Comparison of ENCODE assay signal across 28 mouse cellular contexts in genomic region chr4:66057161-66057560, GRCm38 (mm10).
DNase-seq lines count a peak whose midpoint lies in the region; ATAC-seq lines count a peak whose summit lies in the region.
"Had no signal": no experiment of that assay in that cellular context is flagged by ENCODE, and none has a peak within 500 bp of the region (broad histone marks: within the 10 kb centered on the region; RNA-seq: fewer than 3 reads in every experiment).

No protein-coding gene starts in this region.

- H3K4me3 ChIP-seq in heart, embryonic 12.5 days, result no peak overlapping the region
- no peak overlapping the region for H3K4me3 ChIP-seq in liver, embryonic 16.5 days (ENCODE audit: low read depth, low read length)
- H3K4me3 ChIP-seq in midbrain, embryonic 10.5 days, result no peak overlapping the region
- H3K4me3 ChIP-seq: heart, embryonic 15.5 days; hindbrain, embryonic 13.5 days; limb, embryonic 13.5 days; megakaryocyte, embryonic 14.5 days; stomach, embryonic 15.5 days had no signal

- intact Hi-C loops in left cerebral cortex, postnatal 36 days (cut with DNase I), result no loop called here

- H3K9ac ChIP-seq in heart, embryonic 12.5 days, result no peak overlapping the region
- H3K9ac ChIP-seq in liver, embryonic 16.5 days (ENCODE audit: low read depth, low read length), result no peak overlapping the region
- H3K9ac ChIP-seq: heart, embryonic 15.5 days; hindbrain, embryonic 13.5 days; limb, embryonic 13.5 days; stomach, embryonic 15.5 days had no signal

- H3K4me2 ChIP-seq in heart, embryonic 12.5 days, result no peak overlapping the region
- H3K4me2 ChIP-seq in liver, embryonic 16.5 days (ENCODE audit: low read depth, low read length), result no peak overlapping the region
- H3K4me2 ChIP-seq: heart, embryonic 15.5 days; hindbrain, embryonic 13.5 days; limb, embryonic 13.5 days; stomach, embryonic 15.5 days had no signal

- DNase-seq in heart, adult 11 months, result peak; percentile 27
- DNase-seq in midbrain, embryonic 10.5 days (ENCODE audit: low spot score), result no peak
- DNase-seq in gastrocnemius, adult 8-10 months (ENCODE audit: low spot score in 2 of 2), result no peak
- no peak for DNase-seq in left cerebral cortex, postnatal 36 days (ENCODE audit: low spot score in 2 of 2)
- DNase-seq: adrenal gland, postnatal 10 days; cerebellum, adult 8-10 months; cerebellum, postnatal 25 days; gastrocnemius, postnatal 36 days; kidney, adult 9 months; kidney, postnatal 14 days; layer of hippocampus, adult 9-11 months; lung, adult 2 months; lung, postnatal 14 days; midbrain, embryonic 14.5 days; right cerebral cortex, postnatal 25 days; thymus, postnatal 14 days had no signal

- H3K27me3 ChIP-seq in heart, embryonic 12.5 days (replicated peaks), result no peaks in the 10 kb centered on the region
- H3K27me3 ChIP-seq in liver, embryonic 16.5 days (ENCODE audit: control insufficient read depth, insufficient read depth, low read depth, low read length), result no peaks in the 10 kb centered on the region
- H3K27me3 ChIP-seq in midbrain, embryonic 10.5 days (ENCODE audit: low read depth, poor library complexity, severe bottlenecking), result no peaks in the 10 kb centered on the region
- H3K27me3 ChIP-seq: heart, embryonic 15.5 days; hindbrain, embryonic 13.5 days; limb, embryonic 13.5 days; megakaryocyte, embryonic 14.5 days; Patski; stomach, embryonic 15.5 days had no signal

- H3K4me1 ChIP-seq in heart, embryonic 12.5 days (replicated peaks), result peaks cover 11% of the 10 kb centered on the region
- no peaks in the 10 kb centered on the region for H3K4me1 ChIP-seq in liver, embryonic 16.5 days (ENCODE audit: control insufficient read depth, low read depth, low read length)
- H3K4me1 ChIP-seq in midbrain, embryonic 10.5 days, result no peaks in the 10 kb centered on the region
- H3K4me1 ChIP-seq: hindbrain, embryonic 13.5 days; limb, embryonic 13.5 days; stomach, embryonic 15.5 days had no signal

- H3K9me3 ChIP-seq in heart, embryonic 12.5 days (replicated peaks), result no peaks in the 10 kb centered on the region
- no peaks in the 10 kb centered on the region for H3K9me3 ChIP-seq in liver, embryonic 16.5 days (replicated peaks; ENCODE audit: control insufficient read depth, low read length)
- no peaks in the 10 kb centered on the region for H3K9me3 ChIP-seq in midbrain, embryonic 10.5 days (replicated peaks)
- H3K9me3 ChIP-seq: heart, embryonic 15.5 days; hindbrain, embryonic 13.5 days; limb, embryonic 13.5 days; megakaryocyte, embryonic 14.5 days; stomach, embryonic 15.5 days had no signal

- H3K36me3 ChIP-seq in heart, embryonic 12.5 days, result no peaks in the 10 kb centered on the region
- no peaks in the 10 kb centered on the region for H3K36me3 ChIP-seq in liver, embryonic 16.5 days (ENCODE audit: control insufficient read depth, insufficient read depth)
- H3K36me3 ChIP-seq in midbrain, embryonic 10.5 days, result no peaks in the 10 kb centered on the region
- H3K36me3 ChIP-seq: G1E; heart, embryonic 15.5 days; hindbrain, embryonic 13.5 days; limb, embryonic 13.5 days; stomach, embryonic 15.5 days had no signal

- H3K27ac ChIP-seq in heart, embryonic 12.5 days (ENCODE audit: poor library complexity, severe bottlenecking), result no peak overlapping the region
- no peak overlapping the region for H3K27ac ChIP-seq in liver, embryonic 16.5 days (ENCODE audit: low read length)
- no peak overlapping the region for H3K27ac ChIP-seq in midbrain, embryonic 10.5 days (replicated peaks)
- H3K27ac ChIP-seq: heart, embryonic 15.5 days; hindbrain, embryonic 13.5 days; limb, embryonic 13.5 days; stomach, embryonic 15.5 days had no signal

- ATAC-seq in heart, embryonic 12.5 days (ENCODE audit: insufficient number of reproducible peaks, low FRiP score), result no peak
- ATAC-seq in hematopoietic stem cell, adult 5-6 weeks (replicated peaks in 1 of 2; ENCODE audit: insufficient read depth in 1 of 2, low FRiP score in 2 of 2, low TSS enrichment in 1 of 2, low read depth in 1 of 2, poor library complexity in 2 of 2, severe bottlenecking in 2 of 2), result peak; percentile 97 to 99
- peak; percentile 54 for ATAC-seq in liver, embryonic 16.5 days (ENCODE audit: low read depth)
- ATAC-seq: forebrain, embryonic 14.5 days; intestine, embryonic 16.5 days; Patski had no signal
